Comparison of ENCODE assay signal across 9 mouse cellular contexts in the genomic region with DNA sequence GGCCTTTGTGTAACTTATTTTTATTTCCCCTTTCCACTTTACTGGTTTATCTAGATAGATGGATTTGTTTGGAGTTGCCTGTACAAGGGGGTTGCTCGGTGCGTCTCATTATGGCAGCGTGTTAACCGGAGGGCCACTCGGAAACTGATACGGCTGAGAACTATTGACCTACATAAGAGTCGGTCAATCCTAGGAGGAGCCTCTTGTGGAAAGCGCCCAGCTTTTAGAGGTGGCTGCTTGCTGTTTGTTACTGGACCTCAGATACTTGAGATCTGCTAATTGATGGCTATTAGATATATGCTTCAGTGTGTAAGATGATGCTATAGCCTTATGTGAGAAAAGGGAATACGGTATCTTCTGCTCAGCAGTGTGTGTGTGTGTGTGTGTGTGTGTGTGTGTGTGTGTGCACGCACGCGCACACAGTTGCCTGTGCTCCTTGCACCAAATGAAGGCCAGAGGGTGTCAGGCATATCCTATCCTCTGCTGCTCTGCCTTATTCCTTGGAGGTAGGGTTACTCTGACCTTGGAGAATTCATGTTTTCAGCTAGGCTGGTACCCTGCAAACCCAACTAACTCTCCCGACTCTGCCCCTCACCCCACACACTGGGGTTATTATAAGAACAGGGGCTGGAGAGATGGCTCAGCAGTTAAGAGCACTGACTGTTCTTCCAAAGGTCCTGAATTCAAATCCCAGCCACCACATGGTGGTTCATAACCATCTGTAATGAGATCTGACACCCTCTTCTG. TPM values are rescaled to one million over a fixed set of nuclear protein-coding genes. Genes with fewer than 3 reads are reported as not detected.
A peak's percentile ranks its signal among the peaks of the same experiment; 100 is the strongest.
DNase-seq lines count a peak whose midpoint lies in the region; ATAC-seq and TF ChIP-seq lines count a peak whose summit lies in the region.
"Had no signal": no experiment of that assay in that cellular context is flagged by ENCODE, and none has a peak within 500 bp of the region (broad histone marks: within the 10 kb centered on the region; RNA-seq: fewer than 3 reads in every experiment).

No protein-coding gene starts in this region.

- H3K79me2 ChIP-seq in heart, adult 2 months (replicated peaks; ENCODE audit: control insufficient read depth, insufficient read depth, low read length): peaks cover 9% of the 10 kb centered on the region

- H3K27me3 ChIP-seq in heart, embryonic 10.5 days (ENCODE audit: insufficient read depth, poor library complexity, severe bottlenecking): no peaks in the 10 kb centered on the region
- H3K27me3 ChIP-seq in heart, adult 2 months (ENCODE audit: control insufficient read depth, insufficient read depth, low read length): no peaks in the 10 kb centered on the region
- no peaks in the 10 kb centered on the region for H3K27me3 ChIP-seq in lung, embryonic 15.5 days
- H3K27me3 ChIP-seq in hindbrain, embryonic 15.5 days: no peaks in the 10 kb centered on the region
- H3K27me3 ChIP-seq in stomach, embryonic 15.5 days (replicated peaks): no peaks in the 10 kb centered on the region

- TF ChIP-seq CTCF in heart, adult 2 months (IDR thresholded peaks at IDR 0.05): no peak

- ATAC-seq in lung, embryonic 15.5 days (ENCODE audit: borderline replicate concordance, extremely low read depth, low FRiP score, low TSS enrichment): no peak
- ATAC-seq in hindbrain, embryonic 15.5 days (ENCODE audit: low FRiP score, low read depth): no peak
- no peak for ATAC-seq in stomach, embryonic 15.5 days (ENCODE audit: insufficient read depth, low FRiP score, low read depth)
- no peak for ATAC-seq in erythroid progenitor cell, adult 5-6 weeks (replicated peaks; ENCODE audit: low FRiP score, poor library complexity, severe bottlenecking)

- H3K9me3 ChIP-seq in heart, embryonic 10.5 days: no peaks in the 10 kb centered on the region
- H3K9me3 ChIP-seq in lung, embryonic 15.5 days: no peaks in the 10 kb centered on the region
- no peaks in the 10 kb centered on the region for H3K9me3 ChIP-seq in hindbrain, embryonic 15.5 days
- H3K9me3 ChIP-seq in stomach, embryonic 15.5 days: no peaks in the 10 kb centered on the region

- 37% methylated on average over 13 of the region's 13 CpGs for WGBS in heart, embryonic 10.5 days
- 51% methylated on average over 13 of the region's 13 CpGs for WGBS in heart, adult 2 months
- WGBS in lung, embryonic 15.5 days: 60% methylated on average over 13 of the region's 13 CpGs
- 52% methylated on average over 13 of the region's 13 CpGs for WGBS in hindbrain, embryonic 15.5 days
- 61% methylated on average over 13 of the region's 13 CpGs for WGBS in stomach, embryonic 15.5 days

- no peaks in the 10 kb centered on the region for H3K36me3 ChIP-seq in heart, embryonic 10.5 days
- peaks cover 23% of the 10 kb centered on the region for H3K36me3 ChIP-seq in heart, adult 2 months (ENCODE audit: control insufficient read depth, insufficient read depth, low read length)
- no peaks in the 10 kb centered on the region for H3K36me3 ChIP-seq in lung, embryonic 15.5 days
- H3K36me3 ChIP-seq in hindbrain, embryonic 15.5 days: no peaks in the 10 kb centered on the region
- H3K36me3 ChIP-seq in stomach, embryonic 15.5 days: no peaks in the 10 kb centered on the region

- intact Hi-C loops in heart, adult 2 months (cut with DNase I): loop anchor here (2.0 to 5.0 kb wide), 2 partner anchors 15 to 88 kb away; no protein-coding TSS in a partner anchor

- DNase-seq in heart, embryonic 10.5 days (ENCODE audit: low spot score): no peak
- no peak for DNase-seq in heart, adult 2 months
- DNase-seq in lung, postnatal 36 days: no peak
- no peak for DNase-seq in right cerebral cortex, postnatal 14 days
- DNase-seq: layer of hippocampus, adult 9-11 months had no signal

- no peak for TF ChIP-seq EP300 in heart, adult 2 months (IDR thresholded peaks at IDR 0.05; ENCODE audit: insufficient read depth, low read depth, low read length)

- H3K4me2 ChIP-seq in lung, embryonic 15.5 days: peak overlapping the region; percentile 84; the same call in 1 of the 2 replicates
- H3K4me2 ChIP-seq in hindbrain, embryonic 15.5 days: peak overlapping the region; percentile 85
- peak overlapping the region; percentile 68; the same call in 1 of the 2 replicates for H3K4me2 ChIP-seq in stomach, embryonic 15.5 days

- H3K4me1 ChIP-seq in heart, embryonic 10.5 days: peaks cover 70% of the 10 kb centered on the region
- peaks cover 32% of the 10 kb centered on the region for H3K4me1 ChIP-seq in heart, adult 2 months (ENCODE audit: control insufficient read depth, insufficient read depth, low read length)
- H3K4me1 ChIP-seq in lung, embryonic 15.5 days: peaks cover 72% of the 10 kb centered on the region
- peaks cover 75% of the 10 kb centered on the region for H3K4me1 ChIP-seq in hindbrain, embryonic 15.5 days (replicated peaks)
- peaks cover 51% of the 10 kb centered on the region for H3K4me1 ChIP-seq in stomach, embryonic 15.5 days

- H3K4me3 ChIP-seq in heart, embryonic 10.5 days: peak overlapping the region; percentile 94
- no peak overlapping the region for H3K4me3 ChIP-seq in heart, adult 2 months
- H3K4me3 ChIP-seq in lung, embryonic 15.5 days: no peak overlapping the region
- peak overlapping the region; percentile 96 for H3K4me3 ChIP-seq in hindbrain, embryonic 15.5 days
- no peak overlapping the region for H3K4me3 ChIP-seq in stomach, embryonic 15.5 days (replicated peaks)

- no peak overlapping the region for H3K9ac ChIP-seq in heart, adult 2 months (ENCODE audit: low read depth, low read length)
- no peak overlapping the region for H3K9ac ChIP-seq in lung, embryonic 15.5 days
- 0 out of 2 replicates have a peak overlapping the region, but pooled peaks have one; percentile 100 for H3K9ac ChIP-seq in hindbrain, embryonic 15.5 days
- no peak overlapping the region for H3K9ac ChIP-seq in stomach, embryonic 15.5 days

- no peak for TF ChIP-seq POLR2A in heart, adult 2 months (IDR thresholded peaks at IDR 0.05; ENCODE audit: insufficient read depth, low read depth, low read length)

- 0 out of 2 replicates have a peak overlapping the region, but pooled peaks have one; percentile 30 for H3K27ac ChIP-seq in heart, embryonic 10.5 days
- no peak overlapping the region; the same call in 1 of the 2 replicates for H3K27ac ChIP-seq in heart, adult 2 months
- H3K27ac ChIP-seq in lung, embryonic 15.5 days: no peak overlapping the region
- no peak overlapping the region for H3K27ac ChIP-seq in hindbrain, embryonic 15.5 days (replicated peaks)
- H3K27ac ChIP-seq in stomach, embryonic 15.5 days: no peak overlapping the region

RNA-seq across cellular contexts. Expression of a gene that starts 2.6 kb away (rescaled TPM):
- 21.2 and 26.1 TPM in 2 replicates for polyA plus RNA-seq in heart, embryonic 10.5 days (2016; fragmentation: Nextera tagmentation; extraction: Ambion mirVana)
- total RNA-seq in heart, adult 2 months (2021): 10 to 100 TPM; 19.7 to 20.2 TPM
- polyA plus RNA-seq in heart, adult 2 months (2012; rRNA removed): 14.9 and 27.7 TPM in 2 replicates
- polyA plus RNA-seq in lung, embryonic 15.5 days (2015; fragmentation: Nextera tagmentation; extraction: Ambion mirVana): 35.7 and 39.3 TPM in 2 replicates
- 32.8 and 36.2 TPM in 2 replicates for polyA plus RNA-seq in hindbrain, embryonic 15.5 days (2015; fragmentation: Nextera tagmentation; extraction: Ambion mirVana)
- polyA plus RNA-seq in stomach, embryonic 15.5 days (2015; fragmentation: Nextera tagmentation; extraction: Ambion mirVana): 44.3 and 47.6 TPM in 2 replicates
- total RNA-seq in erythroid progenitor cell, adult 5-6 weeks (2015; ENCODE audit: low replicate concordance): 9.7 and 23.9 TPM in 2 replicates
- total RNA-seq in erythroid progenitor cell, adult 5-6 weeks (2017; ENCODE audit: low replicate concordance): 5.0 and 7.9 TPM in 2 replicates

RNA-seq across cellular contexts. Expression of a gene that starts 3.4 kb away (rescaled TPM):
- 27.8 and 30.4 TPM in 2 replicates for polyA plus RNA-seq in heart, embryonic 10.5 days (2016; fragmentation: Nextera tagmentation; extraction: Ambion mirVana)
- total RNA-seq in heart, adult 2 months (2021): 10 to 100 TPM; 34.5 to 36.8 TPM
- polyA plus RNA-seq in heart, adult 2 months (2012; rRNA removed): 8.5 and 14.7 TPM in 2 replicates
- 30.7 and 35.2 TPM in 2 replicates for polyA plus RNA-seq in lung, embryonic 15.5 days (2015; fragmentation: Nextera tagmentation; extraction: Ambion mirVana)
- polyA plus RNA-seq in hindbrain, embryonic 15.5 days (2015; fragmentation: Nextera tagmentation; extraction: Ambion mirVana): 51.0 and 53.9 TPM in 2 replicates
- 39.6 and 40.3 TPM in 2 replicates for polyA plus RNA-seq in stomach, embryonic 15.5 days (2015; fragmentation: Nextera tagmentation; extraction: Ambion mirVana)
- total RNA-seq in erythroid progenitor cell, adult 5-6 weeks (2015; ENCODE audit: low replicate concordance): 33.5 and 37.1 TPM in 2 replicates
- total RNA-seq in erythroid progenitor cell, adult 5-6 weeks (2017; ENCODE audit: low replicate concordance): 19.8 and 26.1 TPM in 2 replicates

Comparison
In these comparisons a context has a peak if more than half of its experiments do, and no peak if none do; other contexts are left out.
1. H3K4me3 ChIP-seq: peak in heart, embryonic 10.5 days (single experiment) and hindbrain, embryonic 15.5 days (single experiment); none in heart, adult 2 months (single experiment), lung, embryonic 15.5 days (single experiment) and stomach, embryonic 15.5 days (single experiment).
2. Peak in every context shown above with its lines, with median percentiles within 50 percentile points of each other: H3K4me2 ChIP-seq.